Mouse (Mus musculus) hindlimb bud, embryonic 11.5 days (tissue): ENCODE measurements around the gene Bnc2.

Source experiments
- DNase-seq: peaks from one replicate; pipeline ENCODE4 v3.0.0-alpha.2; 2012; ENCODE audit warnings: low read depth, low spot score; ENCODE audit errors: extremely low spot score

Gene Bnc2

GRCm38 (mm10) chr4:84329651-84330050, 345.4 kb downstream of the Bnc2 start:
- no peak for DNase-seq

DNA sequence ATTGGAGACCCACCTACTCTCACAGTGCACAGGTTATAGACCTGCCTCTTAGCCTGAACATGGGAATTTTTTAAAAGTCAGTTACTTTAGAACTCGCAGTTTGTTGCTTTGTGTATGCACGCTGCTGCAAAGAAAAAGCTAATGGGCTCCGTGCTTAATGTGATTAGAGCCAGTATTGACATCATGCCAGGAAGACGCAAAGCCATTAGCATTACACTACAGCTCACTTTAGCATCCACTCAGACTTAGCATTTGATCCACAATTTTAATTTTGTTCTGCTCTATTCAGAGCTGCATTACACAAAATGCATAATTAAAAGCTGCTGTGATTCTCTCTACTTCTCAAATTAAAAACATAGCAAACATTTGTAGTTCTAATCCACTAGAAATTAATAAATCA, 350.7 kb downstream of the Bnc2 start:
- DNase-seq, result no peak

DNA sequence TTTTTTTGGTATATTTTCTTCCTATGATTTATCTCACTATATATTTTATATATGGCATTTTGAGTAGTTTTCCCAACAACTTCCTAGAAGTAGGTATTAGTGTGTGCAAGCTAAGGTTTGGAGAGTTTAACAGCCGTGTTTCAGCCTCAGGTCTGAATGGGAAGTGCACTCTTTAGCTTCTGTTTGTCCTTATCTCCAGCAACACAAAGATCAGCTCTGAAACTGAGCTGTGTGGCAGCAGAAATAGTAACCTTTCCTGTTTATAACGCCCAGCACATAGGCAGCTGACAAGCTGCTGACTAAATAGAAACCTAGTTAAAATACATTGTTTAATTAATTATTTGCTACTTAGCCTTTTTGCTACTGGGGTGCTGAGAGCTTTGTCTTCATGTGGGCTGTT, 353.5 kb downstream of the Bnc2 start:
- no peak for DNase-seq

DNA sequence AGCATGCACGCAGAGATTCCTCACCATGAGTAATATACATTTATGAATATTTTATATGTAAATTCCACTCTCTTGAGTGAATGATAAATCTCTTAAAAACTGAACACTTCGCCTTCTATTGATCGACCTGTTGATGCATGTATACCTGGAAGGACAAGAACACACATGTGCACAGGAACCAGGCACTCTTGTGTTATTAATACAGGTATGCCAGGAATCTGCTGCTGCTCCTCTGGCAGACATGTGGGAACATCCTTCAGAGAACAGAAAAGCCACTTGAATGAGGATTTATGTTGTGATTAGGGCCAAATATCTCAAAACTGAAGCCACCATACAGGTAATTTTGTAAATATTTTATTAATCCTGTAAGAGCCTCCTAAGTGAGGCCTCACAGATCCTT, 357.7 kb downstream of the Bnc2 start:
- DNase-seq, result no peak

GRCm38 (mm10) chr4:84311371-84311770, 363.7 kb downstream of the Bnc2 start:
- no peak for DNase-seq

DNA sequence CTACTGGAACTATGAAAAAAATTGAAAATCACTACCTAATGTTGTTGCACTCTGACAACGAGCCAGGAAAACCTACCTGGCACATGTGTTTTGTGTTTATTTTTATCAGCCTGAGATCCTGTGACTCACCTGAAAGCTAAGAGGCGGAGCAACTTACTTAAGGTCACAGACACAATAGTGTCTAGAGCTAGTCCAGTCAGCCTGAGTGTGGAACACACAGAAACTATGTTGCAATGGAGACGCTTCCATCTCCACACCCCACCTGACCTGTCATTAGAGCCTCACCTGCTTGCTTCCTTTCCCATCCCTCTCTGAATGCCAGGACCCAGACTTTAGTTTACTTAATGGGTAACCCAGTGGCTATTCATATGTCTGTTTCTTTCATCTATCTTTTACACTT, 364.2 kb downstream of the Bnc2 start:
- DNase-seq, result no peak

DNA sequence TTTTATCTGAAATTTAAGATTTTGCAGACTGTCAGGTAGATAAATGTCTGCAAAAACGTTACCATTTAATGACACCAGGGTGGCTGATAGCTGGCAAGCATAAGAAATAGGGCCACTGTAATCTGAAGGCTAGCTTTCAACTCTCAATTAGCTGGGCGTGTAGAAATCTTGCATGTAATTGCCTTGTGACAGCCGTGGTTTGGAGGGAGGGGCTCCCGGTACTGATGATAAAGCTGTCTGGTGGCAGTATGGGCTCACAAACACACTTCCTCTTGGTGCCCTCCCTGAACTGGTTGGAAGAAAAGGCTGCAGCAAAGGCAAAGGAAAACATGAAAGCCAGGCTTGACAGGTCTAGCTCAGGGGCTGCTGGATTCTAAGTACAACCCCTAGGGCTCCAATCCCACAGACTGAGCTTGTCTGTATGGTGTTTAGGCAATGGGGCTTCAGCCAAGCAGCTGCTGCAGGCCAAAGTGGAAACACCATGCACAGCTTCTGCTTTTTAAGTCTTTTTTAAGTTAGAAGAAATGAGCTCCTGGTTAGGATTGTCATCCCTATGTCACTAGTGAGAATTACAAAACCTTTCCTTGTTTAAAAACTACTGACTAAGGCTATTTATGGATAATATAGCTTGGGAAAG, 366.7 kb downstream of the Bnc2 start:
- no peak for DNase-seq

- DNase-seq, result no peak
Measured at GRCm38 (mm10) chr4:84306928-84307606, 368.0 kb downstream of the Bnc2 start.

- no peak for DNase-seq
Measured at GRCm38 (mm10) chr4:84302949-84303348, 372.1 kb downstream of the Bnc2 start.

DNA sequence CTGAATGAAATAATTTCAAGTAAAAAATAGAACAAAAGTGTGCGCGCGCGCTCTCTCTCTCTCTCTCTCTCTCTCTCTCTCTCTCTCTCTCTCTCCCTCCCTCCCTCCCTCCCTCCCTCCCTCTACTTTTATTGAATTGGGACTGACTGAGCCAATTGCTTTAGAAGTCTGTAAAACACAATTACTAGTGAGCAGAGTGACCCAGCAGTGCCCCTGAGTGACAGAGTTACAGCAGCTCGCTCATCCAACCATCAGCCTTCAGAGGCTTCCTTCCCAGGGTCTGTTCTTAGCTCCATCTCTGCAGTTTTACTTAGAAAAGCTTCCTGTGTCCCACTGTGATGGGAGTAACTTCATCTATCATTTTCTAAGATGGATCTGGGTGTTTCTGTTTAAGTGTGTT, 389.9 kb downstream of the Bnc2 start:
- no peak for DNase-seq

DNA sequence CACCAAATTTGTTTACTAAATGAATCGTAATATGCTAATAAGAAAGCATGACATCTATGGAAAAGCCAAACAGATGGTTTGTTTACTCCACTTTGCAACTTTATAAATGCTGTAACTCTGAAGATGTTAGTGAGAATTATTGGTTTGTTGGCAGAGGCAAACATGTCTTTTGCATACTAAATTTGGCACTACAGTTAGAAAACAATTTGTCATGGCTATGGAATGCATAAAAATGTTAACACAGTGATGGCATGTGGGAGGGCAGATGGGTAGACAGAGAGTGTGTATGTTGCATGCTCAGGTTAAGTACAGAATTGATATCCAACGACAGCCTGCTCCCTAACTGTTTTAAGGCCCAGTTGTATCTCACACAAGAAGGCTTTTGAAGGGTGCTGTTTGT, 392.4 kb downstream of the Bnc2 start:
- DNase-seq, result no peak

- no peak for DNase-seq
Measured at GRCm38 (mm10) chr4:84278156-84278555, 396.9 kb downstream of the Bnc2 start.

DNA sequence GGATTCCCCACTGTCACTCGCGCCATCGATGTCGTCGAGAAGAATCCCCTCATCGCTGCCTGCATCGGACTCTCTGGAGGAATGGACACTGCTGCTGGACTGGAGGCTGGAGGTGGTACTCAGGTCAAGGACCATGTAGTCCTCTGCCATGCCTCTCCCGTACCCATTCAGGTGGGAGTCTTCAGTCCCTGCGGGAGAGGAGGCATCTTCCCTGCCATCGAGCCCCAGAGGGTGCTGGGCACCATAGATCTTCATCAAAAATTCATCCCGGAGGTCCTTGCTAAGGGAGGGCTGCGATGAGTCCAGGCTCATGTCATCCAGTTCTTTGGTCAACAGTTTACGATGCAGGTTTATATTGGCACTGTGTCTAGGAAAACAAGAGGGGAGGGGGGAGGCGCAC, 399.0 kb downstream of the Bnc2 start:
- DNase-seq, result no peak

DNA sequence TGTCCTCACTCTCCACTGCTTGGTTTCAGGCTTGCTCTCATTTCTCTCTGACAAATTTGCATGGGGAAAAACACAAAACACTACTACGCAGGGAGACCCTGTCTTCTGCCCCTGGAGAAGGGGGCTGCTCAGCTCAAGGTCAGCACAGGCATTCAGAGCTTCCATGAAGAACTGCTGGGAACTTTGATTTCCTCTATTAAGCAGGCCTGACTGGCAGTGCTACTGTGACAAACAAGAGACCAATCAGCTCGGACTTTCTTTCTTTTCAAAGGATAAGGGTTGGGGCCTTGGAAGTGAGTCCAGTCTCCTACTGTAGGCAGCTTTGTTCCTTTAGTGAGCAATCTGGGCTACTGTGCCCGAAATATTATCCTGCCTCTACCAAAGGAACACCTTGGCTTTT, 400.9 kb downstream of the Bnc2 start:
- no peak for DNase-seq

GRCm38 (mm10) chr4:84272867-84273266, 402.2 kb downstream of the Bnc2 start:
- DNase-seq, result no peak

GRCm38 (mm10) chr4:84269845-84270244, 405.2 kb downstream of the Bnc2 start:
- DNase-seq, result no peak

GRCm38 (mm10) chr4:84247356-84247755, 427.7 kb downstream of the Bnc2 start:
- peak; percentile 46 for DNase-seq

GRCm38 (mm10) chr4:84232346-84232745, 442.7 kb downstream of the Bnc2 start:
- DNase-seq, result no peak

DNA sequence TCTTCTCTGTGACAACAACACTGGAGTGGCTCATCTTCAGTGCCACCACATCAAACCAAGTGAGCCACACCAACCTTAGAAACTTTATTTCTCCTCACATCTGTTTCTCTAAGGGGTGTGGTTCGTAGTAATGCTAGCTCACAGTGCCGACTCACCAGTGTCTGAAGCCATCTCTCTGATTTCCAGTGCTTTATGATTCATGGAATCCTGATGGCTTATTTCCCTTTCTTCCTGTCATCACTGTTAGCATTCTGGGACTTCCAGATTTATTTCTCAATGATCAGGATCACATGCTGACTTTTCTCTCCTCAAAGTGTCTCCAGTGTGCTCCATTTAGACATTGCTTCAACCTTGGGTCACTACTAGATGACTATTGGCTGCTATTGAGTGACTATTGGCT, 443.8 kb downstream of the Bnc2 start:
- no peak for DNase-seq

DNA sequence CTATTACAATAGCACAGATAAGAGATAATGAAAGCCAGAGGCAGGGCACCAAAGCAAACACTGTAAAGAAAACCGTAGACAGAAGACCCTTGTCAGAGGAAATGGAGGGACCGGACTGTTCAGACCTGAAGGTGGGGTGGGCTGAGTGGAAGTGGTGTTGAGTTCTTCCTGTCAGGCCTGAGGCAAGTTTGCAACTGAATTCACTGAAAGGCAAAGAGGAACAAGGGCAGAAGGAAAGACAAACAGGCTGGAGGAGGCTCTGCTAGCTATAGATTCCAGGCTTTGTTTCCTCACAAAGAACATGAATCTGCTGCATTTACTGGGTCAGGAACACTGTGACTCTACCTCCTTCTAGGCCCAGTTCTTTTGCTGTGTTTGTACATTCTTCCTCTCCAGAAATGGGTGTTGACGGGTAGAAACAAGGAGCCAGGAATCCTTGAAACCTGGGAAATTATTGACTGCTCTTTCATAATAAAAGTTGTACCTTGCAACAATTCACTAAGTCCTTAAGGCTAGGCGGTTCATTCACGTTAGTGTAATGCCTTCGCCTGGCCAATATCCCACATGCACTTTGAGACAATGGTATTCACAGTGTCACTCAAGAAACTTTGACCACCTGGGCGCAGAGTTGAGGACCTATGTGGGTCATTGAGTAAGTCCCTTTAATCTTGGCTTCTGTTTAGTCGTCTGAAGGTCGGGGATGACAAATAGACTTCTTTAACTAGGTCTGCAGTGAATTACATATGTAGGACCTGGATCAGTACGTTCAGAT, 445.7 kb downstream of the Bnc2 start:
- DNase-seq, result no peak

DNA sequence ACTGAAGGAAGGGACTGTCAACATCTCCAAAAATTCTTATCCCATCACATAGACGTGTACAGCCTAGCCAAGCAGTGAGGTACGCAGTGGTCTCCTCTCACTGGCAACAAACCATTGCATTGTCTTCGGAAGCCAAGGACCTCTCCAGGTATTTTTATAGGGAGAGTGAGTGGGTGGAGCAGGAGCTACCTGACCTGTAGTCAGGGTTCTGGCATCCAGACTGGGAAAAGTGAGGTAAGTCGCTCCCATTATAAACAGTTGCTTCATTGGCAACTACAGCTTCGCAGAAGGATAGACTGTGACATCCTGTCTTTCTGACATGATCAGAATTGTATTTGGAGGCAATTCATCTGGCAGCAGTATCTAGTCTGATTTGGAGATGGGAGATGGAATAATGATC, 446.5 kb downstream of the Bnc2 start:
- DNase-seq, result no peak
